Mouse (Mus musculus) lung, adult 2 months (tissue): ENCODE data around the gene Gm20388.

Experiments
- CTCF ChIP-seq: fragments of 200-500 bp; IDR thresholded peaks from 2 replicates; pipeline ENCODE4 v1.5.1; 2011; ENCODE audit warnings: mild to moderate bottlenecking, low read length, control low read depth; ENCODE audit not compliant: insufficient read depth
- POLR2A ChIP-seq: fragments of 200-500 bp; IDR thresholded peaks from 2 replicates; pipeline ENCODE4 v1.6.1; 2011; ENCODE audit warnings: low read depth, mild to moderate bottlenecking, control low read depth, low read length, borderline replicate concordance; ENCODE audit errors: extremely low read depth

GRCm38 (mm10) chr8:120249800-120250336 is 339.2 kb downstream of the Gm20388 start:
- TF ChIP-seq CTCF = no peak
- no peak for TF ChIP-seq POLR2A
